Mouse (Mus musculus) embryonic facial prominence, embryonic 11.5 days (tissue): Measurements from ENCODE around the gene Tprkb. TPM values are rescaled to one million over a fixed set of nuclear protein-coding genes. Genes with fewer than 3 reads are reported as not detected.
"Not testable (repeated sequence)": the region's sequence is repeated elsewhere in the genome, so short reads cannot be mapped to it uniquely, and the experiment has no call there.

Experiments
- ATAC-seq: fragments of 200-750 bp; cut with Nextera tagmentation; replicated peaks from 2 replicates; pipeline ENCODE4 v1.8.0; 2017; ENCODE audit warnings: low read depth; ENCODE audit not compliant: insufficient number of reproducible peaks, low FRiP score, low TSS enrichment
- DNase-seq: peaks from one replicate; pipeline ENCODE4 v3.0.0-alpha.2; 2015; ENCODE audit warnings: low spot score
- H3K27ac ChIP-seq: fragments of 300-500 bp; sonication (generic); replicated peaks from 2 replicates; pipeline ENCODE4 v1.5.1; 2014; ENCODE audit warnings: mild to moderate bottlenecking, low read depth, low read length, control low read depth
- H3K27me3 ChIP-seq: fragments of 300-500 bp; sonication (generic); 2 replicates; pipeline ENCODE4 v1.6.1; 2014; ENCODE audit warnings: mild to moderate bottlenecking, low read length, moderate library complexity, mixed read lengths; ENCODE audit not compliant: control insufficient read depth, insufficient read depth
- H3K36me3 ChIP-seq: fragments of 300-500 bp; sonication (generic); replicated peaks from 2 replicates; pipeline ENCODE4 v1.6.1; 2014; ENCODE audit warnings: low read depth, mild to moderate bottlenecking, low read length, moderate library complexity, mixed read lengths; ENCODE audit not compliant: control insufficient read depth, insufficient read depth
- H3K4me1 ChIP-seq: fragments of 300-500 bp; sonication (generic); 2 replicates; pipeline ENCODE4 v1.6.1; 2014; ENCODE audit warnings: low read length, mixed read lengths; ENCODE audit not compliant: control insufficient read depth, insufficient read depth
- H3K4me2 ChIP-seq: fragments of 300-500 bp; sonication (generic); 2 replicates; pipeline ENCODE4 v1.6.1; 2014; ENCODE audit warnings: low read depth, mild to moderate bottlenecking, control low read depth, low read length, moderate library complexity
- H3K4me3 ChIP-seq: fragments of 300-500 bp; sonication (generic); 2 replicates; pipeline ENCODE4 v1.5.1; 2014; ENCODE audit warnings: low read depth, low read length, control low read depth
- H3K9ac ChIP-seq: fragments of 300-500 bp; sonication (generic); replicated peaks from 2 replicates; pipeline ENCODE4 v1.6.1; 2014; ENCODE audit warnings: mild to moderate bottlenecking, control low read depth, low read length
- H3K9me3 ChIP-seq: fragments of 300-500 bp; sonication (generic); replicated peaks from 2 replicates; pipeline ENCODE4 v1.6.1; 2016; ENCODE audit warnings: mild to moderate bottlenecking, low read length, inconsistent platforms, mixed read lengths; ENCODE audit not compliant: control insufficient read depth
- WGBS: fragments of 180-500 bp; shearing (Covaris S2); extraction: QIAGEN DNeasy Blood & Tissue Kit; methylation state at CpG from one replicate; pipeline ENCODE4 v1.1.7; 2014; 5-methylcytosine and 5-hydroxymethylcytosine counted together
- polyA plus RNA-seq: library from polyadenylated mRNA; unstranded; fragments of >200 nt; fragmentation: Nextera tagmentation; extraction: Ambion mirVana; gene quantifications from 2 replicates; pipeline ENCODE4 v1.2.1, GENCODE M21; 2014

The Tprkb gene
- polyA plus RNA-seq, 1 experiment from 2014 or later = 39.7 TPM

GRCm38 (mm10) chr6:85972699-85973098 lies 61.0 kb downstream of the Tprkb start:
- Histone ChIP-seq H3K9me3 (no peaks in the 10 kb centered on the region), H3K4me3 (no peak overlapping the region), H3K4me2 (no peak overlapping the region), H3K27ac (no peak overlapping the region), H3K9ac (no peak overlapping the region), H3K27me3 (no peaks in the 10 kb centered on the region), H3K4me1 (no peaks in the 10 kb centered on the region), H3K36me3 (no peaks in the 10 kb centered on the region)
- no peak for DNase-seq
- WGBS = 75% methylated on average over 3 of the region's 3 CpGs
- no peak for ATAC-seq

GRCm38 (mm10) chr6:85973336-85973735 lies 61.7 kb downstream of the Tprkb start:
- H3K4me2 ChIP-seq = no peak overlapping the region
- no peaks in the 10 kb centered on the region for H3K9me3 ChIP-seq
- H3K4me3 ChIP-seq = no peak overlapping the region
- DNase-seq (no peak), ATAC-seq (no peak)
- 78% methylated on average over 3 of the region's 3 CpGs for WGBS
- H3K4me1 ChIP-seq = no peaks in the 10 kb centered on the region
- no peaks in the 10 kb centered on the region for H3K27me3 ChIP-seq
- no peak overlapping the region for H3K27ac ChIP-seq
- H3K9ac ChIP-seq = no peak overlapping the region
- no peaks in the 10 kb centered on the region for H3K36me3 ChIP-seq

- WGBS = 57% methylated on average over 10 of the region's 10 CpGs
- DNase-seq (no peak), ATAC-seq (no peak)
- Histone ChIP-seq H3K4me3 (no peak overlapping the region), H3K4me1 (no peaks in the 10 kb centered on the region), H3K27ac (no peak overlapping the region), H3K27me3 (no peaks in the 10 kb centered on the region), H3K4me2 (no peak overlapping the region), H3K9me3 (no peaks in the 10 kb centered on the region), H3K36me3 (no peaks in the 10 kb centered on the region), H3K9ac (no peak overlapping the region)
Observed at GRCm38 (mm10) chr6:85974941-85975617, 63.4 kb downstream of the Tprkb start.

- DNase-seq = no peak
- H3K36me3 ChIP-seq = no peaks in the 10 kb centered on the region
- no peak overlapping the region for H3K4me2 ChIP-seq
- no peaks in the 10 kb centered on the region for H3K4me1 ChIP-seq
- H3K27me3 ChIP-seq = no peaks in the 10 kb centered on the region
- no peak overlapping the region for H3K4me3 ChIP-seq
- WGBS = 84% methylated on average over 1 of the region's 1 CpGs
- ATAC-seq = no peak
- no peak overlapping the region for H3K9ac ChIP-seq
- H3K9me3 ChIP-seq = no peaks in the 10 kb centered on the region
- no peak overlapping the region for H3K27ac ChIP-seq
Observed at GRCm38 (mm10) chr6:85975761-85976160, 64.1 kb downstream of the Tprkb start.

GRCm38 (mm10) chr6:85976242-85976641 lies 64.6 kb downstream of the Tprkb start:
- Histone ChIP-seq H3K36me3 (no peaks in the 10 kb centered on the region), H3K27me3 (no peaks in the 10 kb centered on the region), H3K4me1 (no peaks in the 10 kb centered on the region), H3K9ac (no peak overlapping the region), H3K4me3 (no peak overlapping the region), H3K4me2 (no peak overlapping the region), H3K27ac (no peak overlapping the region), H3K9me3 (no peaks in the 10 kb centered on the region)
- DNase-seq (no peak), ATAC-seq (no peak)
- 85% methylated on average over 5 of the region's 5 CpGs for WGBS

- ATAC-seq, H3K27ac ChIP-seq, H3K4me1 ChIP-seq, H3K4me3 ChIP-seq, H3K36me3 ChIP-seq, H3K4me2 ChIP-seq, H3K9me3 ChIP-seq, H3K27me3 ChIP-seq, H3K9ac ChIP-seq, DNase-seq: not testable (repeated sequence)
- WGBS = 71% methylated on average over 4 of the region's 4 CpGs
Observed at GRCm38 (mm10) chr6:85978736-85979135, 67.1 kb downstream of the Tprkb start.

Other genes starting within 250 kb of the Tprkb start
- gene Nat8f7, start 198.7 kb upstream of the Tprkb start, polyA plus RNA-seq = not detected in 2 replicates
- not detected in 2 replicates for gene Nat8f3, start 146.1 kb upstream of the Tprkb start, polyA plus RNA-seq
- gene Nat8f6, start 90.9 kb upstream of the Tprkb start, polyA plus RNA-seq = not detected in 2 replicates
- not detected in 2 replicates for gene Nat8f5, start 90.9 kb upstream of the Tprkb start, polyA plus RNA-seq
- gene Nat8, start 79.8 kb upstream of the Tprkb start, polyA plus RNA-seq = not detected in 2 replicates
- gene Nat8f2, start 42.7 kb upstream of the Tprkb start, polyA plus RNA-seq = not detected in 2 replicates
- 4.0 and 4.1 TPM in 2 replicates for gene Nat8f4, start 7.0 kb upstream of the Tprkb start, polyA plus RNA-seq
- 4.1 and 6.1 TPM in 2 replicates for gene Nat8f1, start 3.8 kb downstream of the Tprkb start, polyA plus RNA-seq
- gene Dusp11, start 49.8 kb downstream of the Tprkb start, polyA plus RNA-seq = 43.7 and 45.3 TPM in 2 replicates
- not detected in 2 replicates for gene Figla, start 104.3 kb downstream of the Tprkb start, polyA plus RNA-seq
- gene Add2, start 116.8 kb downstream of the Tprkb start, polyA plus RNA-seq = 19.1 and 22.1 TPM in 2 replicates